Mouse (Mus musculus): ENCODE results near the gene Gstp1. TPM values are rescaled to one million over a fixed set of nuclear protein-coding genes. Genes with fewer than 3 reads are reported as not detected.
"Not testable (repeated sequence)": the region's sequence is repeated elsewhere in the genome, so short reads cannot be mapped to it uniquely, and the experiment has no call there.

The Gstp1 gene
- polyA plus RNA-seq, 1 experiment from 2014 or later: 484 TPM

DNA sequence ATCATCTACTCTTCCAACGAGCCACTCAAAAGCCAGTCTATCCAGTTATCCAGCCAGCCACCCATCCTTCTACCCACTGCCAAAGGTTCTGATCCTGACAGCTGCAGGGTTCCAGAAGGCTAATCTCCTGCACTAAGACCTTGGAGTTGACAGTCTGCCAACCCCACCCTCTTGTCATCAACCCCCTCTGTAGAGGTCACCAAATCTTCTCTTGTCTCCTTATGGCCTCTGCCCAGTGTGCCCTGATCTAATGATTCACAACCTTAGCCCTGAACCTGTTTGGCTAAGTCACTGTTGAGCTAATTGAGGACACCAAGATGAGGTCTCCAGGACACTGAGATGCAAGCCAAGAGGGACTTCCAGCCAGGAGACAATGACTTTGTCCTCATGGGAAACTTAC is 41.8 kb upstream of the Gstp1 start:
- H3K4me3 ChIP-seq (ENCODE audit: low read depth, low read length): no peak overlapping the region
- H3K9ac ChIP-seq (replicated peaks; ENCODE audit: low read depth, low read length): no peak overlapping the region
- 79% methylated on average over 1 of the region's 1 CpGs for WGBS
- no peaks in the 10 kb centered on the region for H3K36me3 ChIP-seq (ENCODE audit: control insufficient read depth, insufficient read depth, low read length)
- no peaks in the 10 kb centered on the region for H3K4me1 ChIP-seq (ENCODE audit: control insufficient read depth, insufficient read depth, low read length)
- H3K4me2 ChIP-seq (ENCODE audit: low read depth, low read length): no peak overlapping the region
- ATAC-seq (ENCODE audit: low read depth): no peak
- no peaks in the 10 kb centered on the region for H3K9me3 ChIP-seq (ENCODE audit: control insufficient read depth, low read length)
- H3K27ac ChIP-seq (ENCODE audit: low read depth, low read length): no peak overlapping the region
- no peaks in the 10 kb centered on the region for H3K27me3 ChIP-seq (ENCODE audit: control insufficient read depth, insufficient read depth, low read length)

DNA sequence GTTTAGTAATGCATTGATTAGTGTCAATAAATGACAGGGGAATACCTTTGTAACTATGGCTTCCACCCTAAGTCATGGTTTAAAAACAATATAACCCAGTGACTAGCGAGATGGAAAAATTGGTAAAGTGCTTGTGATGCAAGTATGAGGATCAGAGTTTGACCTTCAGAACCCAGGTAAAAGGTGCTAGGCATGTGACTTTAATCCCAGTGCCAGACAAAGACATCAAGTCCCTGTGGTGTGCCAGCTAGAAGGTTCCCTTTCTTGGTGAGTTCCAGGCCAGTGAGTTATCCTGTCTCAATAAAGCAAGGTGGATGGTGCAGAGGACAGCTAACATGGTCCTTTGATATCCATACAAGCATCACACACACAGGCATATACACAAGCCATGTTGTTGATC is 37.7 kb upstream of the Gstp1 start:
- no peaks in the 10 kb centered on the region for H3K9me3 ChIP-seq (ENCODE audit: control insufficient read depth, low read length)
- 77% methylated on average over 1 of the region's 1 CpGs for WGBS
- H3K27me3 ChIP-seq (ENCODE audit: control insufficient read depth, insufficient read depth, low read length): no peaks in the 10 kb centered on the region
- H3K4me2 ChIP-seq (ENCODE audit: low read depth, low read length): no peak overlapping the region
- H3K4me1 ChIP-seq (ENCODE audit: control insufficient read depth, insufficient read depth, low read length): no peaks in the 10 kb centered on the region
- H3K4me3 ChIP-seq (ENCODE audit: low read depth, low read length): no peak overlapping the region
- ATAC-seq (ENCODE audit: low read depth): no peak
- no peak overlapping the region for H3K9ac ChIP-seq (replicated peaks; ENCODE audit: low read depth, low read length)
- no peaks in the 10 kb centered on the region for H3K36me3 ChIP-seq (ENCODE audit: control insufficient read depth, insufficient read depth, low read length)
- H3K27ac ChIP-seq (ENCODE audit: low read depth, low read length): no peak overlapping the region

DNA sequence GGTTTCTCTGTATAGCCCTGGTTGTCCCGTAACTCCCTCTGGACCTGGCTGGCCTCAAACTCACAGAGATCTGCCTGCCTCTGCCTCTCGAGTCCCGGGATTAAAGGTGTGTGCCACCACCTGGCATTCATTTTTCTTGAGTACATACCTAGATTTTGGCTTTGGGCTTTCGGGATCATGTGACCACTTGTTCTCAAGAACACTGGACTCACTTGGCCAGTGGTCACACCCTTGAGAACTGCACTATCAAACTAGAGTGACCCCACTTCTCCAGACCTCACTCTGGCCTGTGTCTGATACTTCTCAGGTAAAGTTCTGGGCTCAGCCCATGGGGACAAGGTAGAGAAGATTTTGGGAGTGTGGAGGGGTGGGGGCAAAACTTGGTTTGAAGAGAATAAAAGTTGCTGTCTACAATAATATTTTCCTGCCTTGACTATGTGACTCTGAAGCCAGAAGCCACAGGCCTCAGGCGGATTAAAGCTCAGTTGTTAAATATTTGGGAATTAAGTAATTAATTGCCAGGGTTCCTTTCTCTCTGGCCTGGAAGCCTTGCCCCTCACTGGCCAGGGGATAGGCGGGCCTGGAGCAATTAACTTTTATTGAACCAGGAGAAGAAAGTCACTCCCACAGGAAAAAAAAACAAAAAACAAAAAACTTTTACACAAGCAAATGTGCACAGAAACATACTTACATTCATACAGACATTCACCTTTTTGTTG is 35.1 kb upstream of the Gstp1 start:
- Histone ChIP-seq H3K27ac (ENCODE audit: low read depth, low read length) (no peak overlapping the region), H3K4me1 (ENCODE audit: control insufficient read depth, insufficient read depth, low read length) (no peaks in the 10 kb centered on the region), H3K9ac (replicated peaks; ENCODE audit: low read depth, low read length) (no peak overlapping the region), H3K9me3 (ENCODE audit: control insufficient read depth, low read length) (no peaks in the 10 kb centered on the region), H3K27me3 (ENCODE audit: control insufficient read depth, insufficient read depth, low read length) (no peaks in the 10 kb centered on the region), H3K36me3 (ENCODE audit: control insufficient read depth, insufficient read depth, low read length) (no peaks in the 10 kb centered on the region), H3K4me3 (ENCODE audit: low read depth, low read length) (no peak overlapping the region), H3K4me2 (ENCODE audit: low read depth, low read length) (no peak overlapping the region)
- WGBS: 68% methylated on average over 6 of the region's 6 CpGs
- ATAC-seq (ENCODE audit: low read depth): no peak

DNA sequence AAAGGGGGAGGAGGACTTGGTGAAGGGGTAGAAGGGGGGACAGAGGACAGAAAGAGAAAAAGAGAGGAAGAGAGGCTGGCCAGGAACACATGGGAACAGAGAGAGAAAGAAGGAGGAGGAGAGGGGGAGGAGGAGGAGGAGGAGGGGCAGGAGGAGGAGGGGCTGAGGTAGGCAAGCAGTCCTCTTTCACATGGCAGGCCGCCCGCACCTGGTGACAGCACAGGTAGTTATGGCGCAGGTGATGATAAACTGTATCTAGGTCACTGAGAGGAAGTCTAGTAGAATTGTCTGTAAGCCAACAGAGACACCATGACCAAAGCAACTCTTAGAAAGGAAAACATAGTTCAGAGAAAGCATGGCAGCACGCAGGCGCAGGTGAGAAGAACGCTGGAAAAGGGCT is 33.6 kb upstream of the Gstp1 start:
- 93% methylated on average over 6 of the region's 6 CpGs for WGBS
- Histone ChIP-seq H3K9ac (replicated peaks; ENCODE audit: low read depth, low read length) (no peak overlapping the region), H3K27ac (ENCODE audit: low read depth, low read length) (no peak overlapping the region), H3K4me3 (ENCODE audit: low read depth, low read length) (no peak overlapping the region), H3K9me3 (ENCODE audit: control insufficient read depth, low read length) (no peaks in the 10 kb centered on the region), H3K27me3 (ENCODE audit: control insufficient read depth, insufficient read depth, low read length) (no peaks in the 10 kb centered on the region), H3K36me3 (ENCODE audit: control insufficient read depth, insufficient read depth, low read length) (no peaks in the 10 kb centered on the region), H3K4me2 (ENCODE audit: low read depth, low read length) (no peak overlapping the region), H3K4me1 (ENCODE audit: control insufficient read depth, insufficient read depth, low read length) (no peaks in the 10 kb centered on the region)
- no peak for ATAC-seq (ENCODE audit: low read depth)

DNA sequence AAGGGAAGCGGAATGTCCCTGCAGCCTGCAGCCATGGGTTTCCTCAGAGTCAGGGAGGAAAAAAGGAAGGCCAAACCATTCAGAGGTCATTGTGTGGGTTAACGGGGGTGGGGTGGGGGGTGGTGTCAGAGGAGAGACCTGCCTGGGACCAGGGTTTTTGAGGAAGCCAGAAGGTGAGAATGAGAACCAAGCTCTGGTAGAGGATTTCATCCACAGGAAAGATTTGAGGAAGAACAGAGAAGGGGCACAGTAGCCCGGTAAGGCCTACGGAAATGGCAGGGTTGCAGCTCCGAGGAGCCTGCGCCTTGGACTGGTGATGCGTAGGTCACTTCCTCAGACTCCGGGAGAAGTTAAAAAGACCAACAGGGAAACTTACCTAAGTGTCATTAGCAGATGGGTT is 33.0 kb upstream of the Gstp1 start:
- Histone ChIP-seq H3K9ac (replicated peaks; ENCODE audit: low read depth, low read length) (no peak overlapping the region), H3K4me2 (ENCODE audit: low read depth, low read length) (no peak overlapping the region), H3K27ac (ENCODE audit: low read depth, low read length) (no peak overlapping the region), H3K27me3 (ENCODE audit: control insufficient read depth, insufficient read depth, low read length) (no peaks in the 10 kb centered on the region), H3K36me3 (ENCODE audit: control insufficient read depth, insufficient read depth, low read length) (no peaks in the 10 kb centered on the region), H3K9me3 (ENCODE audit: control insufficient read depth, low read length) (no peaks in the 10 kb centered on the region), H3K4me3 (ENCODE audit: low read depth, low read length) (no peak overlapping the region), H3K4me1 (ENCODE audit: control insufficient read depth, insufficient read depth, low read length) (no peaks in the 10 kb centered on the region)
- no peak for ATAC-seq (ENCODE audit: low read depth)
- 82% methylated on average over 8 of the region's 8 CpGs for WGBS

DNA sequence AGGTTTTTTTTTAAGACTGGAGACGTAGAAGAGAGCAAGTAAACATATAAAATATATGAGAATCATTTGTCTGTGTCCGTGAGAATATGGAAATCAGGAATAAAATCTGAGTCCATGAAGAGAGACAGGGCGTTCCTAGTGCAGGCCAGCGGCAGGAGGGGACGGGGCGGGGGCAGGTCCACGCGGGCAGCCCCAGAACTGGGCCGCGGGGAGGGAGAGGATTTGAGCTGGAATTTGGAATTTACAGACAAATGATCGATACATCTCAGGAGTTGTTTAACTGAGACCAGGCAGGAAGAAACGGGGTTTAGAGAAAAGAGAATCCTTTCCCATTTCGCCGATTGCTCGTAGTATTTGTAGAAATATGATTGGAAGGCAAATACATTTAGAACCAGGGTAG is 32.5 kb upstream of the Gstp1 start:
- no peaks in the 10 kb centered on the region for H3K36me3 ChIP-seq (ENCODE audit: control insufficient read depth, insufficient read depth, low read length)
- no peaks in the 10 kb centered on the region for H3K9me3 ChIP-seq (ENCODE audit: control insufficient read depth, low read length)
- H3K4me1 ChIP-seq (ENCODE audit: control insufficient read depth, insufficient read depth, low read length): no peaks in the 10 kb centered on the region
- H3K9ac ChIP-seq (replicated peaks; ENCODE audit: low read depth, low read length): no peak overlapping the region
- ATAC-seq (ENCODE audit: low read depth): no peak
- H3K27ac ChIP-seq (ENCODE audit: low read depth, low read length): no peak overlapping the region
- WGBS: 80% methylated on average over 15 of the region's 15 CpGs
- H3K27me3 ChIP-seq (ENCODE audit: control insufficient read depth, insufficient read depth, low read length): no peaks in the 10 kb centered on the region
- no peak overlapping the region for H3K4me3 ChIP-seq (ENCODE audit: low read depth, low read length)
- H3K4me2 ChIP-seq (ENCODE audit: low read depth, low read length): no peak overlapping the region

DNA sequence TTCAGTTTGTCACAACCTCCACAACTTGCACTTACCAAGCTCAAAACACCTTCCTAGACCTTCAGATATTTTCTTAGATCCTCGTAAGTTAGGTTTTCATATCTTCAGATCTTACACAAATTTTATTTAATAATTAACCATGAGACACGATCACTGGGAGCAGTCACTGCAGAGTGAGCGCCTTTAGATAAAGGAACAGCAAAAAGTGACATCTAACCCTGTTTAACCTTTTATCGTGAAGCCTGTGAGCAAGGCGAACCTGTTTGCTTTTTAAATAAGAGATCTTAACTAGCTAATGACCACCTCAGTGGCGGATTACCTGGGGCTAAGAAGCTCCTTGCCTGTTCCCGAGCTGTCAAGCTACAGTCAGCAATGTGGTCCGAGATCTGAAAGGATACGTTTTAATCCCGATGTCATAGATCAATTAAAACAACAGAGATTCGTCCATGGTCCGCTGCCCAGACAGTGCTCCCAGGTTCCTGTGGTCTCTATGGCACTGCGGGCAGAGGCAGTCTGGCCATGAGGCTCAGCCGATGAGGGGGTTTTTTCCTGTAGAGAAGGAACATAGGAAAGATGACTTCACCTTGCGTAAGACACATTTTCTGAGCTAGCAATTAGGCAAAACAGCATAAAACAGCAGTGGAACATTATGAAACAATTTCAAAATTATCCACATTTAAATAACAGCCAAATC is 31.1 kb upstream of the Gstp1 start:
- Histone ChIP-seq H3K27ac (ENCODE audit: low read depth, low read length) (no peak overlapping the region), H3K36me3 (ENCODE audit: control insufficient read depth, insufficient read depth, low read length) (no peaks in the 10 kb centered on the region), H3K27me3 (ENCODE audit: control insufficient read depth, insufficient read depth, low read length) (no peaks in the 10 kb centered on the region), H3K4me2 (ENCODE audit: low read depth, low read length) (no peak overlapping the region), H3K4me1 (ENCODE audit: control insufficient read depth, insufficient read depth, low read length) (no peaks in the 10 kb centered on the region), H3K9ac (replicated peaks; ENCODE audit: low read depth, low read length) (no peak overlapping the region; the same call in 1 of the 2 replicates), H3K4me3 (ENCODE audit: low read depth, low read length) (no peak overlapping the region), H3K9me3 (ENCODE audit: control insufficient read depth, low read length) (no peaks in the 10 kb centered on the region)
- no peak for ATAC-seq (ENCODE audit: low read depth)
- 74% methylated on average over 15 of the region's 15 CpGs for WGBS

DNA sequence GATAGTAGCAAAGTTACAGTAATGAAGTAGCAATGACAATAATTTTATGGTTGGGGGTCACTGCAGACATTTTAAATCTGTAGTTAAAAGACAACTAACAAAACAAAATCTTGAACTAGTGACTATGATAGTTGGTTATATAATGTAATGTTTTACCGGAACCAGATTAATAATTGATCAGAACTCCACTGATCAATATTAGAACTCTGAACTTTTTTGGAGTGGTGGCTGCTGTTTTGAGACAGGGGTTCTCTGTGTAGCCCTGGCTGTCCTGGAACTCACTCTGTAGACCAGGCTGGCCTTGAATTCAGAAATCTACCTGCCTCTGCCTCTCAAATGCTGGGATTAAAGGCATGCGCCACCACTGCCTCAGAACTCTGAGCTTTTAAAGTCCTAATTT is 30.5 kb upstream of the Gstp1 start:
- WGBS: 93% methylated on average over 2 of the region's 2 CpGs

DNA sequence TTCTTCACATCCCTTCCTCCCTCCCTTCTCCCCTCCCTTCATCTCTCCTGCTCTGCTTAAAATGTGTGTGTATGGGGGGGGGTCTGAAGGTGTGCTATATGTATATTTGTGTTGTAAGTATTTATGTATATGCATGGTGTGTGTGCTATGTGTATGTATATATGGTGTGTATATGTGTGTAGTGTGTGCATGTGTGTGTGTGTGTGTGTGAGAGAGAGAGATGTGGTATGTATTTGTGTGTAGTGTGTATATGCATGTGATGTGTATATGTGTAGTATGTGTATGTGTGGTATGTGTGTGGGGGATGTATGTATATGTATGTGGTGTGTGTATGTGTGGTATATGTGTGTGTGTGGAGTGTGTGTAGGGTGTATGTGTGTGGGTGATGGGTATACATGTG is 29.1 kb upstream of the Gstp1 start:
- Histone ChIP-seq H3K4me3 (ENCODE audit: low read depth, low read length) (no peak overlapping the region), H3K27me3 (ENCODE audit: control insufficient read depth, insufficient read depth, low read length) (no peaks in the 10 kb centered on the region), H3K9me3 (ENCODE audit: control insufficient read depth, low read length) (no peaks in the 10 kb centered on the region), H3K4me1 (ENCODE audit: control insufficient read depth, insufficient read depth, low read length) (no peaks in the 10 kb centered on the region), H3K27ac (ENCODE audit: low read depth, low read length) (no peak overlapping the region), H3K36me3 (ENCODE audit: control insufficient read depth, insufficient read depth, low read length) (no peaks in the 10 kb centered on the region), H3K9ac (replicated peaks; ENCODE audit: low read depth, low read length) (no peak overlapping the region), H3K4me2 (ENCODE audit: low read depth, low read length) (no peak overlapping the region)
- ATAC-seq (ENCODE audit: low read depth): no peak

More for the DNA sequence above, 30.5 kb upstream of the Gstp1 start:
- H3K27ac ChIP-seq (ENCODE audit: low read depth, low read length); H3K4me2 ChIP-seq (ENCODE audit: low read depth, low read length); H3K9me3 ChIP-seq (ENCODE audit: control insufficient read depth, low read length); H3K4me1 ChIP-seq (ENCODE audit: control insufficient read depth, insufficient read depth, low read length); H3K27me3 ChIP-seq (ENCODE audit: control insufficient read depth, insufficient read depth, low read length); H3K4me3 ChIP-seq (ENCODE audit: low read depth, low read length); H3K36me3 ChIP-seq (ENCODE audit: control insufficient read depth, insufficient read depth, low read length); ATAC-seq (ENCODE audit: low read depth); H3K9ac ChIP-seq (replicated peaks; ENCODE audit: low read depth, low read length): not testable (repeated sequence)
